Mouse (Mus musculus): ENCODE measurements around the gene Lrrn2.

The Lrrn2 gene

GRCm38 (mm10) chr1:132880161-132881005 lies at the start of gene Lrrn2:
Gene Lrrn2, plus strand, starts transcription at chr1:132880273.
- DNase-seq = no peak

DNA sequence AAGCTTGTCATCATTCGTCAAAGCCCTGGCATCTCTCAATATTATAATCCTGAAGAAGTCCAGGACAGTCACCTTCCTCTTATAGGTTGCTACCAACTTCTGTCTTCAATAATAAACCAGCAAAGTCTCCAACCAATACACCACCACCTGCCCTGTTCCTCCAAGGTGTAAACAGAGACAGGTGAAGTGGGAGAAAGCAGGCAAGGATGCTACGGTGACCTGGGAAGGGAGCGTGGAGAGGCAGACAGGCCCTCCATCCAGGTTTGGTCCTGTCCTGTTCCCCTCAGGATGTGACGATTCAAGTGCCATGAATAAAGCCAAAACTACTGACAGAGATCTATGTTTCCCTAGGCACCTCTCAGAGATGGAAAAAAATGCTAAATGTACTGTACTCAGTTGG lies 48.1 kb upstream of the Lrrn2 start:
- no peak for DNase-seq

- DNase-seq = no peak
These were observed 46.0 kb upstream of the Lrrn2 start for GRCm38 (mm10) chr1:132834037-132834436.

GRCm38 (mm10) chr1:132836895-132837294 lies 43.2 kb upstream of the Lrrn2 start:
- DNase-seq = no peak

- DNase-seq = no peak
These were observed 42.4 kb upstream of the Lrrn2 start for GRCm38 (mm10) chr1:132837691-132838090.

DNA sequence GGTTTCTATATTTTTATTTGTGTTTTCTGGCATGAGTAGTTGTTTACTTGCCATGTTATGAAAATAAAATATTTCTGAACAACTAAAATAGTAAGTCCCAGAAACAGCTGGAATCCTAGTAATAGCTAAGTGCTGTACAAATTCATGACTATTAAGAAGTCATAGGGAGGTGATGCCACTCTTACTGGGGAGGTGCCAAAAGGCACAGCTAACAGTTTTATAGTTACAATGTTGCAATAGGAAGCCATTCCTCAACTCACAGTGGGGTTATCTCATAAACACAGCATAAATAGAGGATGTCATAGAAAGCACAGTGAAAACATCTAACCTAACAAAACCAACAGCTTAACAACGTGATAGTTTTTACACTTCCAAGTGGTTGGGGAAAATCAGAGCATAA lies 41.7 kb upstream of the Lrrn2 start:
- no peak for DNase-seq

- DNase-seq = no peak
These were observed 36.5 kb upstream of the Lrrn2 start for GRCm38 (mm10) chr1:132843612-132844011.

DNA sequence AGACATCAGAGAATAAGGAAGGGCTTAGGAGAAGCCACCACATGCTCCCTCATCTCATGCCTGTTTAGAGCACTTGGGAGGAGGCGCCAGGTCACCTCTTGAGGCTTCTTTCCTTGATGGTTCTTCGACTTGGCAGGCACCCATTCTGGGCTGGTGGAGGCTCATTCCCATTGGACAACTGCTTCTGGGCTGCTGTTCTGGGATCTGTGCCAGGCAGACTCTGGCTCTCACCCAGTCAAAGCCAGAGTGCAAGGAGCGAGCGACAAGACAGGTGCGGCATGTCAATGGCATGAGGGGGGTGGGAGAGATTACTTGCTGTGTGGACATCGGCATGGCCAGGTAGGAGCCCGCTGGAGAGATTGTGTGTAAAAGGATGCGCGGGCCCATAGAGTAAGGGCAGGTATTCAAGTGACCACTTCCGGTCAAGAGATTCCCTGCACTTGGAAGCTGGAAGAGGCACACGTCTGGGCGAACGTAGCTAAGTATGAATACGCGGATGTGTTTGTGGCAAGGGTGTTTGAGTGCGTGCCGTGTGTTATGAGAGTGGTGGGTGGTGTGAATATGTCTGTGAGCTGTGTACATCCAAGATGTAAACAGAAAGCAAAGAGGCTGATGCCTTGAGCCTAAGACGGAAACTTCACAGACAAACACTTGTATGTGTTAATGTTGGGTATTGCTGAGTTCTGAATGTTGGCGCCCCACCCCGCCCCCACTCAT lies 35.8 kb upstream of the Lrrn2 start:
- DNase-seq = no peak

- DNase-seq = no peak
These were observed 34.3 kb upstream of the Lrrn2 start for GRCm38 (mm10) chr1:132845766-132846165.

DNA sequence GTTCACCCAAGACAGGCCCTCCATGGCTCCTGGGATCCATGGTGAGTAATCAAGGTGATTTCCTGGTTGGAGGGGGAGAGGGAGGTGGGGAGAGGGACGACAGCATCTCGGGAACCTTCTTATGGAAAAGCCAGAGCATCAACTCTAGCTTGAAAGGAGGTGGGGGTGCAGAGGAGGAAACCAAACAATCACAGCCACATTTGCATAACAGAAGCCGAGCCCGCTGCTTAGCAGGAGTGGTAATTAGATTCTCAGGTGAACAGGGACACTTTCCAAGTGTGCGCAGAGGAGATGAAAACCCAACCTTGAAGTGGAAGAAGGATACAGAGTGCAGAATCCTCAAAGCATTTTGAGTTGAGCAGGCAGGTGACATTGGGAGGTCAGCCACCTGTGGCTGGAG lies 29.3 kb upstream of the Lrrn2 start:
- no peak for DNase-seq

- DNase-seq = no peak
These were observed 28.8 kb upstream of the Lrrn2 start for GRCm38 (mm10) chr1:132851296-132851695.

DNA sequence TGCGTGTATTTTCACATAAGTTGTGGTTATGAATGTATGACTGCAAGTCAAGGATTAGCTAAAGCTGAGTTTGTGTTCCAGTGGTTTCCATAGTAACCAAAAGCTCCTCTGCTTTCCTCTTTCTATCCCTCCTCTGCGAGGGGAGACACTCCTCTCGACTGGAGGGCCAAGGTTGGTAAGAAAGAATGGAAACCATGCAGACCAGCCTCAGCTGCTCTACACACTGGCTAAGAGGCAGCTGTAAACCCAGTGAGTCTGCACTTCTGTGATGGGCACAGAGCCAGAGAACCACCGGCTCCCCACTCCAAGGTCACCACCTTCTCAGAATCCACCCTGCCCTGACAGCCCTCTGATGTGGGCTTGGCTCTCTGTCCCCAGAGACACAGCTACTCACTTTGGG lies 28.3 kb upstream of the Lrrn2 start:
- no peak for DNase-seq

- no peak for DNase-seq
These were observed 26.8 kb upstream of the Lrrn2 start for GRCm38 (mm10) chr1:132853312-132853711.

DNA sequence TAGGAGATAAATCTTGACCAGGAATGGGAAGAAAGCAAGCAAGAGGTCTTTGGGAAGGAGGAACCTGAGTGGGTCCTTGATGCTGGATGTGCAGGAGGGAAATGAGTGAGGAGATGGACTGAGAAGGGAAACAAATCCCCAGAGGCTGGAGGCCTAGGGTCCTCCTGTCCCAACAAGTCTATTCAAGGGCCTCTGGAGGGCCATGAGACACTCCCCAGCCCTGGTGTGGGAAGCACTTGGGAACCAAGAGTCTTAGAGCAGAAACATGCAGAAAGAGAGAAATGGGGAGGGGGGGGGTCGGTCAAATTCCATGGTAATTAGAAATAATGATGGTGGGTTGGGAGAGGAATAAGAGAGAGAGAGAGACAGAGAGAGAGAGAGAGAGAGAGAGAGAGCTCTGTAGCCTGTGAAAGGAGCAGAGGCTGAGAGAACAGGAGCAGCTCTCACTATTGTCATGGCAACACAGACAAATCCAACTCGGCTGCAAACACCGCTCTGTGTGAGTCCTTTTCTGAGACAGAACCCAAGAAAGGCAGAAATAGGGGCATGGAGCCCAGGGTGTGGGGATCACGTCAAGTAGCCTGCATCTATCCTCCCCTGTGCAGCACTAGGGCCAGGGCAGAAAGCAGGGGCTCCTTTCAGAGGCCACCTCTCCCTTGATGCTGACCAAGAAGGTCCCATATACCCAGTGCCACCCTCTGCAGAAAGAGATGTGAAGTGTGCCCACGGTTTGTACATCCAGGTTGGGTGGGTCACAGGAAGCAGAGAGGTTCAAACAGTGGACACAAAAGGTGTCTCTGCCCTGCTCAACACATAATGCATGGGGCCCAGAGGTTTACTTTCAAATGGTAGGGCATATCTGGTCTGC lies 21.3 kb upstream of the Lrrn2 start:
- DNase-seq = no peak

GRCm38 (mm10) chr1:132864220-132864619 lies 15.9 kb upstream of the Lrrn2 start:
- DNase-seq = no peak

DNA sequence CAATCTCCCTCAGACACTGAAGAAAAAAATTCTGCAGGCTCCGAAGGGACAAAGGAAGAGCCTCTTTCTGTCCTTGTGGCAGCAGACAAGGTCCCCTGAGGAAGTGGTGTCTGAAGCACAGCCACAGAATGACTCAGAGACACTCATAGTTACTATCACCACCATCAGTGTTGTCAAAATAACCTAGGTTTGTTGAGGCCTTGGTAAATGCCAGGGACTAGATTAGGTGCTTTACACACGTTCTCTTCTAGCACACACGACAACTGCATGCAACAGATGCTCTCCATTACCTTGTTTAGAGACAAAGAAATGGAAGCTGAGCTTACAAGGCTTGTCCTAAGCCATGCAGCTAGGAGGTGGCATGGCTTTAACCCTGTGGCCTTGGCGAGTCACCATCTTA lies 14.5 kb upstream of the Lrrn2 start:
- DNase-seq = no peak

GRCm38 (mm10) chr1:132870327-132870726 lies 9.7 kb upstream of the Lrrn2 start:
- no peak for DNase-seq

GRCm38 (mm10) chr1:132878951-132879610 lies 992 bp upstream of the Lrrn2 start:
- DNase-seq = no peak

- DNase-seq = no peak
These were observed 292 bp upstream of the Lrrn2 start for GRCm38 (mm10) chr1:132879801-132880160.

DNA sequence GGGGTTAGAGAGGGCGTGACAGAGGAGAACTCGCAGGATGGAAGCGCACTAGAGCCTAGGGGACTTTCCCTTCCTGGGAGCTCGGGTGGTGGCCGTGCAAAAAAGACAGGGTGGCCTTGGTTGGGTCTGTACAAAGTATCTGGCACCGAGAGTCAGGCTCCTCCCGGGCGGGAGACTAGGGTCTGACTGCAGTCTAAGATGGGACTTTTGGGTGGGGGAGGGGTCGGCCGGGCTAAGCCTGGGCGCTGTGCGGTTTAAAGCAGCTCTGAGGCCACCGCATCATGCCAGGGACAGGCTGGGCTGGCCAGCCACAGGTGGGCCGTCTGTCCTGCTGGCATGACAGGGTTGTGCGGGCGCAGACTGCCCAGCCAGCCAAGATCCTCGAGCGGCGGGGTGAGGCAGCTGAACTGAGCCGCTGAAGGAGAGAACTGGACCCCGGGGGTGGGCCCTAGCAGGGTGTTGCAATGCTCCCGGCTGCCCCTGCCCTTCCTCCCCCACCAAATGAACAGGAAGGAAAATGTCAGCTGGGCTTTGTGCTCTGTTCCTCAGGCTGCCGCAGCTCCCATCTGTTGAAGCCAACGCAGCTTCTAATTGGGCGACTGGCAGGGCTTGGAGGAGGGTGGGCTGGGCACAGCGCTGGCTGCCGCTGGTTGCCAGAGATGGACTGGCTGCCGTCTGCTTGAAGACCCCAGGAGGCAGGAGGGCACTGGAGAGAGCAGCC lies 1.1 kb downstream of the Lrrn2 start:
- no peak for DNase-seq

DNA sequence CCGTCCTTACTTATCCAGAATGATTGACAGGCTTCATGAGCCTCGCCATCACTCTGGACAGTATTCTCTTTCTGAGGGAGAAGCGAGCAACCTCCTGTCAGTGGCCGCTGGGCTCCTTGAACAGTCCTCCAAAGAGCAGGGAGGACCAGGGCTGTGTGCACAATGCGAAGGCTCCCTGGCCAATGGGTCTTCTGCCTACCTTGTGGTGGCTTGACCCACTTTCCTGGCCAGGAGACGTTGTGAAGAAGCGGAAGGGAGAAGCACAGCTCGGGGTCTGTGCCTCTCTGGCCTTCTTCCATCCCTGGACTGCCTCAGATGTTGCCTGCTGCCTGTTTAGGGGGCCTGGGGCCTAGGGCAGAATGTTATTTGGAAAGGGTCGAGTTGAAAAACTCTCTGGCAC lies 1.8 kb downstream of the Lrrn2 start:
- no peak for DNase-seq

DNA sequence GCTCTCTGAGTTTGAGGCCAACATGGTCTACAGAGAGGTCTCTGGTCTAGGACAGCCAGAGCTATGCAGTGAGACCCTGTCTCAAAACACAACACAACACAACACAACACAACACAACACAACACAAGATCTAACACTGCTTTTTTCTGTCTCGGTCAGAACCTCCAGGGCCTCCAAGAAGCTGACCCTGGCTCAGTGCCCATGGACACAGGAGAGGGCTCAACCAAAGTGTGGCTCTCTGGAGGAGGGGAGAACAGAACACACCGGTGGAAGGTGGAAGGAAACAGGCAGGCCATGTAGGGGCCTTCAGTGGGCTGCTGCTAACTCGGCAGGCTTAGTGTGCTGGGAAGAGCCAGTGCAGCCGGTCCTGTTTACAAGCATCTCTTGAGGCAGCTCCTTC lies 5.6 kb downstream of the Lrrn2 start:
- DNase-seq = no peak

Measured in thymus, adult 18-20 months (tissue).